Mouse (Mus musculus): ENCODE measurements around the gene Olfr1477. TPM values are rescaled to one million over a fixed set of nuclear protein-coding genes. Genes with fewer than 3 reads are reported as not detected.
"Not testable (repeated sequence)": the region's sequence is repeated elsewhere in the genome, so short reads cannot be mapped to it uniquely, and the experiment has no call there.

Olfr1477 gene
- total RNA-seq (2012; rRNA removed) (not detected in 2 replicates), total RNA-seq (2014; rRNA removed) (not detected in 2 replicates), polyA plus RNA-seq (2012; ENCODE audit: insufficient read length, low read depth) (not detected in 2 replicates)

DNA sequence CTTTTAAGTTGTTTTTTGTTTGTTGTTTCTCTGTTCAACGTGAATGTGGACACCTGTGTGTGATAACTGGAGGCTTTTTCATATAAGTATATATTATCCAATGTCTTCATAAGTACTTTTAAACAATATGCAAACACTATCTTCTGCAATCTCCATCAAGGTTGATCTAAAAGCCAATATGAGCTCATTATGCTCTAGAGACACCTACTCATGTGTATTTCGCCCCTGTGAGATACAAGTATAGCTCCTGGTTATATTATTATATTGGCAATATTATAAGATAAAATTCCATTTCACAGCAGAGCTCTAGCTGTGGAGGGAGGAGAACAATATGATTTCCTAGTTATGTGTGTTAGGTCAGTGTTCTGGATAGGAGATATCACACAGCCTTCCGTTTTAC is at the start of gene Olfr1477:
Gene Olfr1477, plus strand, starts transcription at position 301 of the 400 bp plus-strand sequence.
- Histone ChIP-seq H3K9ac (ENCODE audit: insufficient read depth, low read depth) (no peak within 1 kb of the TSS), H3K27me3 (replicated peaks) (no peaks in the 10 kb centered on the region), H3K79me2 (replicated peaks; ENCODE audit: control insufficient read depth, extremely low read depth, insufficient read depth, poor library complexity, severe bottlenecking) (no peaks in the 10 kb centered on the region), H3K27ac (ENCODE audit: insufficient read depth, low read depth) (no peak within 1 kb of the TSS), H3K36me3 (replicated peaks in 1 of 2; ENCODE audit: control insufficient read depth in 1 of 2, insufficient read depth in 1 of 2, low read length in 1 of 2) (no peaks in the 10 kb centered on the region), H3K4me3 (replicated peaks in 1 of 3; ENCODE audit: low read depth in 2 of 3, low read length in 2 of 3, poor library complexity in 1 of 3) (no peak within 1 kb of the TSS), H3K9me3 (replicated peaks; ENCODE audit: low read length) (no peaks in the 10 kb centered on the region), H3K4me1 (ENCODE audit: control insufficient read depth in 1 of 2, insufficient read depth in 2 of 2) (no peaks in the 10 kb centered on the region), H3K4me2 (ENCODE audit: insufficient read depth, low read depth, poor library complexity, severe bottlenecking) (no peak within 1 kb of the TSS)
- TF ChIP-seq RCOR1 (conservative IDR thresholded peaks at IDR 0.05; ENCODE audit: low read depth, low read length): no peak
- TF ChIP-seq JUN (IDR thresholded peaks at IDR 0.05; ENCODE audit: insufficient read depth, low read depth, low read length): no peak
- TF ChIP-seq MYC (IDR thresholded peaks at IDR 0.05; ENCODE audit: low read depth, low read length): no peak
- TF ChIP-seq KAT2A (IDR thresholded peaks at IDR 0.05; ENCODE audit: insufficient replicate concordance, low read length): no peak
- no peak for TF ChIP-seq ELF1 (IDR thresholded peaks at IDR 0.05; ENCODE audit: low read depth, low read length)
- TF ChIP-seq E2F4 (IDR thresholded peaks at IDR 0.05; ENCODE audit: insufficient replicate concordance, low read depth, low read length): no peak
- no peak for TF ChIP-seq JUND (conservative IDR thresholded peaks at IDR 0.05; ENCODE audit: low read depth, low read length)
- TF ChIP-seq IRF4 (IDR thresholded peaks at IDR 0.05; ENCODE audit: low read depth, low read length): no peak
- no peak for TF ChIP-seq NRF1 (IDR thresholded peaks at IDR 0.05; ENCODE audit: low read depth, low read length)
- TF ChIP-seq SMC3 (IDR thresholded peaks at IDR 0.05; ENCODE audit: low read depth, low read length): no peak
- no peak for TF ChIP-seq GABPA (IDR thresholded peaks at IDR 0.05; ENCODE audit: insufficient replicate concordance, low read depth, low read length)
- TF ChIP-seq BHLHE40 (IDR thresholded peaks at IDR 0.05; ENCODE audit: low read depth, low read length): no peak
- no peak for TF ChIP-seq SIN3A (IDR thresholded peaks at IDR 0.05; ENCODE audit: low read length)
- dilution Hi-C loops (cut with MboI; ENCODE audit: extremely low pct_ligation_motif_present, extremely low pct_unique_long_range_greater_than_20kb, low sequenced_read_pairs): no loop called here
- in situ Hi-C loops (cut with MboI; ENCODE audit: low pct_ligation_motif_present, low pct_unique_long_range_greater_than_20kb, low sequenced_read_pairs): no loop called here
- DNase-seq (ENCODE audit: extremely low read depth): no peak

DNA sequence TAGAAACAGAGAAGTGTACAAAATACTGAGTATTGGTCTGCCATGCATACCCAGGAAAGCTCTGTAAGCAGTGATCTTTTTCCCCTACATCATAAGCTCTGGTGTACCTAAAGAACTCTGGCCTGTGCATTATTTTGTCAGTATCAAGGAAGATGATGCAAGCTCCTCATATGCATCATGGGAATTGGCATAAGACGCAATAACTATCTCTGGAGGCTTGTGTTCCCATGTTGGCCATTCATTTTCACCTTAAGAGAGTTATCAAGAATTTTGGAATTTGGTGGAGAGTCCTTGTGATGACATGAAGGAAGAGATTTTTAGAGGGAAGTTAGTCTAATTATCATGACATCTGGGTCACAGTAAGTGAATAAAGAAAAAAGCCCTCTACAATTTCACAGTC is 44.4 kb upstream of the Olfr1477 start, which contains the start of gene Olfr1472:
Gene Olfr1472, minus strand, starts transcription at position 101 of the 400 bp plus-strand sequence.
- no peaks in the 10 kb centered on the region for H3K36me3 ChIP-seq (replicated peaks in 1 of 2; ENCODE audit: control insufficient read depth in 1 of 2, insufficient read depth in 1 of 2, low read length in 1 of 2)
- no peak within 1 kb of the TSS for H3K9ac ChIP-seq (ENCODE audit: insufficient read depth, low read depth)
- H3K4me1 ChIP-seq (ENCODE audit: control insufficient read depth in 1 of 2, insufficient read depth in 2 of 2): no peaks in the 10 kb centered on the region
- no peak within 1 kb of the TSS for H3K4me3 ChIP-seq (replicated peaks in 1 of 3; ENCODE audit: low read depth in 2 of 3, low read length in 2 of 3, poor library complexity in 1 of 3)
- H3K79me2 ChIP-seq (replicated peaks; ENCODE audit: control insufficient read depth, extremely low read depth, insufficient read depth, poor library complexity, severe bottlenecking): no peaks in the 10 kb centered on the region
- TF ChIP-seq NELFE (IDR thresholded peaks at IDR 0.05; ENCODE audit: low read depth, low read length) (no peak), RCOR1 (conservative IDR thresholded peaks at IDR 0.05; ENCODE audit: low read depth, low read length) (no peak), ETS1 (conservative IDR thresholded peaks at IDR 0.05; ENCODE audit: low read depth, low read length) (no peak), PAX5 (IDR thresholded peaks at IDR 0.05; ENCODE audit: low read length) (no peak)
- H3K9me3 ChIP-seq (replicated peaks; ENCODE audit: low read length): no peaks in the 10 kb centered on the region
- H3K27me3 ChIP-seq (replicated peaks): no peaks in the 10 kb centered on the region
- dilution Hi-C loops (cut with MboI; ENCODE audit: extremely low pct_ligation_motif_present, extremely low pct_unique_long_range_greater_than_20kb, low sequenced_read_pairs): no loop called here
- no peak within 1 kb of the TSS for H3K27ac ChIP-seq (ENCODE audit: insufficient read depth, low read depth)
- no peak within 1 kb of the TSS for H3K4me2 ChIP-seq (ENCODE audit: insufficient read depth, low read depth, poor library complexity, severe bottlenecking)
- DNase-seq (ENCODE audit: extremely low read depth): no peak
- in situ Hi-C loops (cut with MboI; ENCODE audit: low pct_ligation_motif_present, low pct_unique_long_range_greater_than_20kb, low sequenced_read_pairs): no loop called here

DNA sequence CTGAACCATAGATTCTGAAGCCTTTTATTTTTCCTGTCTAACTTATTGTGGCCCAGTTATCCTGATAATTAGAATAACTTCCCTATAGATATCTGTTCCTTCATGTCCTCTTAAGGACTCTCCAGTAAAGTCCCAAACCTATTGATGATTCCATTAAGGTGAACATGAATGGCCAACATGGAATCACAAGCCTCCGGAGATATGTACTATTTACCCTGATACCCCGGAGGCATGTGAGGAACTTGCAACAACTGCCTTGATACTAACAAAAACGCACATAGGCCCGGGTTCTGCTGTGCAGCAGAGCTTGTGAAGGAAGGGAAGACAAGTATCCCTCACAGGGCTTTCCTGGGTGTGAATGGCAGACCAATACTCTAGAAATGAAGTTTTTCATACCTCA is 31.1 kb upstream of the Olfr1477 start, which contains the start of gene Olfr1474:
Gene Olfr1474, plus strand, starts transcription at position 301 of the 400 bp plus-strand sequence.
- H3K36me3 ChIP-seq (replicated peaks in 1 of 2; ENCODE audit: control insufficient read depth in 1 of 2, insufficient read depth in 1 of 2, low read length in 1 of 2); H3K27ac ChIP-seq (ENCODE audit: insufficient read depth, low read depth); H3K9ac ChIP-seq (ENCODE audit: insufficient read depth, low read depth); DNase-seq (ENCODE audit: extremely low read depth); in situ Hi-C loops (cut with MboI; ENCODE audit: low pct_ligation_motif_present, low pct_unique_long_range_greater_than_20kb, low sequenced_read_pairs); H3K9me3 ChIP-seq (replicated peaks; ENCODE audit: low read length); H3K27me3 ChIP-seq (replicated peaks); H3K4me3 ChIP-seq (replicated peaks in 1 of 3; ENCODE audit: low read depth in 2 of 3, low read length in 2 of 3, poor library complexity in 1 of 3); H3K4me2 ChIP-seq (ENCODE audit: insufficient read depth, low read depth, poor library complexity, severe bottlenecking); H3K79me2 ChIP-seq (replicated peaks; ENCODE audit: control insufficient read depth, extremely low read depth, insufficient read depth, poor library complexity, severe bottlenecking); dilution Hi-C loops (cut with MboI; ENCODE audit: extremely low pct_ligation_motif_present, extremely low pct_unique_long_range_greater_than_20kb, low sequenced_read_pairs); H3K4me1 ChIP-seq (ENCODE audit: control insufficient read depth in 1 of 2, insufficient read depth in 2 of 2): not testable (repeated sequence)

All from CH12.LX (cell line).